Mouse (Mus musculus): ENCODE results near the gene Arl4a.

The Arl4a gene

GRCm38 (mm10) chr12:40009866-40010265 lies 28.0 kb downstream of the Arl4a start:
- in situ Hi-C loops (cut with MboI, MseI) = no loop called here

GRCm38 (mm10) chr12:40008459-40008858 lies 29.4 kb downstream of the Arl4a start:
- in situ Hi-C loops (cut with MboI, MseI) = no loop called here

- in situ Hi-C loops (cut with MboI, MseI) = no loop called here
These were observed 33.1 kb downstream of the Arl4a start for GRCm38 (mm10) chr12:40004766-40005165.

GRCm38 (mm10) chr12:39998853-39999195 lies 39.0 kb downstream of the Arl4a start:
- in situ Hi-C loops (cut with MboI, MseI) = no loop called here

- in situ Hi-C loops (cut with MboI, MseI) = no loop called here
These were observed 39.6 kb downstream of the Arl4a start for GRCm38 (mm10) chr12:39998070-39998852.

DNA sequence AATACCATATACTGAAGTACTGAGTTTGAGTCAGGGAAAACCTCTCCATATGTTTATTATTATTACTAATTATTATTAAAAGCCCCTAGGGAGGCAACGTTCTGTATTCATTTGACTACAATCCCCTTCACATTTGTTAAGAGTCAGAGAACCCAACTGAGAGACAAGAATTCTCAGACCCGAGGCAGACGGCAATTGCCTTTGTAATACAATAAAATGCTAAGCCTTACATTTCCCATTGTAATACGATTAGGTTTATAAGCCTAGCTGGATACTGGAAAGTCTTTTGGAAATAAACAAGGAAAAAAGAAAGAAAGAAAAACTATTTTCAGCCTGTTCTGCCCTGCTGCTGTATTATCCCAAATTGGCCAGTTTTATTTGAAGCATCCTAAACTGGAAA lies 40.2 kb downstream of the Arl4a start:
- in situ Hi-C loops (cut with MboI, MseI) = no loop called here

DNA sequence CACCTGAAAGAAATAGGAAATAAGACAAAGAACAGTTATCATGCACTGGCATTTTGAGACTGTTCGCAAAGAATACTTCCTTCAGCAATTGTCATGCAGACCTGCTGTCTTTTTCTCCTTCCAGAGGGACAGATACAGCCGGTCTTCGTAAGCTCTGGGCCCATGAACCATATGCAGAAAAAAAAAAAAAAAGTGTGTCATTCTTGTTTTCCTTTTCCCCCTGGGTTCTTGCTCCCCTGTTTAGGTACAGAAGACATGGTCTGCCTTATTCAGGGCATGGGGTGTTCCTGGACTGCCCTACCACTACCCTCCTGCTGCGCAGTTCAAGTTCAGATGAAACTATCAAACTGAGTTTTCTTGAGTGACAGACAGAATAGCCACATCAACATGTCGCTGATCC lies 41.8 kb downstream of the Arl4a start:
- in situ Hi-C loops (cut with MboI, MseI) = no loop called here

GRCm38 (mm10) chr12:39995609-39996008 lies 42.2 kb downstream of the Arl4a start:
- in situ Hi-C loops (cut with MboI, MseI) = no loop called here

DNA sequence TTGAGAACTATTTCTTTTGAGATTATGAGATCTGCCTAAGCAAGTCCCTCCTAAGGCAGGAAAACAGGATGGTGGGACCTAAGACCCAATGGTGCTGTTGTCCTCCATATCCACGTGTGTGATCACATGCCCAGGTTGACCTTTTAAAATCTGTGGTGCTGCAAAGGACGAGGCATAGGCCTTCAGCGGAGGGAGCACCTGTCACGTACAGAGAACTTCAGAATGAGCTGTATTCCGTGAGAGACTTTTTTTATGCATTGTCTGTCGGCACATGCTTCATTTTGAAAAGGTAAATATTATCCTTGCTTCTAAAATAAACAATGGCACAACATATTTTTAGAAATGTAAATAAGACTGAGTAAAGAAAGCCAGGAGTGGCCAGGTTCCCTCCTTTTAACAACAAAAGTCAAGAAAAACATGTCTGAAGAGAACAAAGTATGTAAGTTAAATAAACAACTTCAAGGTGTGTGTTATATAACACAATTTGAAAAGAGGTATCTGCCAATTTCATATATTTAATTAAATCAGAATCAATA lies 45.0 kb downstream of the Arl4a start:
- in situ Hi-C loops (cut with MboI, MseI) = no loop called here

- in situ Hi-C loops (cut with MboI, MseI) = no loop called here
These were observed 46.7 kb downstream of the Arl4a start for GRCm38 (mm10) chr12:39990830-39991780.

- in situ Hi-C loops (cut with MboI, MseI) = no loop called here
These were observed 48.7 kb downstream of the Arl4a start for GRCm38 (mm10) chr12:39989136-39989535.

DNA sequence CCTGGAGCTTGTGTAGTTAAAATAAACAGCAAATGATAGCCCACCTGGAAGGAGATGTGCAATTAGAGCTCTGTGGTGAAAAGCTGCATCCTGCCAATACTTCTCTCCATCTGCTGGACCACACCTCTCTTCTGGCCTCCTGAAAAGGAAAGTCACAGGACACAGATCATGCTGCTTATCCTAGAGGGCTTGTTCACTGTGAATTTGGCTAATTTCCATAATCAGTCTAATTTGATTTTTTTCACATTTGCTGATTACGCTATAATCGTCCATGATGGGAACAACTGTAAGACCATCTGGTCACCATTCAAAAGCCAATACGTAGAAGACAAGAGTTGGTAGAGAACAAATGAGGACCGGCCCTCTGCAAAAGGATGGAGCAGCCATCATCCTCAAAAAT lies 50.6 kb downstream of the Arl4a start:
- in situ Hi-C loops (cut with MboI, MseI) = no loop called here

GRCm38 (mm10) chr12:39985639-39986038 lies 52.2 kb downstream of the Arl4a start:
- in situ Hi-C loops (cut with MboI, MseI) = no loop called here

GRCm38 (mm10) chr12:39979792-39980191 lies 58.0 kb downstream of the Arl4a start:
- in situ Hi-C loops (cut with MboI, MseI) = no loop called here

DNA sequence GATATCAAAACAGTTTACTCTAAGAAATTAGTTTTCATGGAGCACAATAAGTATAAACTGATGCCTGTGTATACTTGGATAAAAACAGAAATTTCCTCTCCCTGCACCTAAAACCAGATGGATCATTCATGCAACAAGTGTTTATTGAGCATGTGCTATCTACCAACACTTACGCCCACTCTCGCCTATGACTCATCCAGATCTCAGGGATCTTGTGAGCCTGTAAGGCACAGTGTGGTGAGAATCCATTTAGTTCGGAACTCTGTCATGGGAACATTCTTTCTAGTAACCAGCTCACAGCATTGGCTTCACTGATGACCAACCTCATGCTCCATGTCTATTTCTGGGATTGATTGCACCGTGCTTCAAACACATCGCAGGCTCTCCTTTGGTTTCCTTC lies 58.8 kb downstream of the Arl4a start:
- in situ Hi-C loops (cut with MboI, MseI) = no loop called here

- in situ Hi-C loops (cut with MboI, MseI) = no loop called here
These were observed 59.7 kb downstream of the Arl4a start for GRCm38 (mm10) chr12:39977996-39978590.

DNA sequence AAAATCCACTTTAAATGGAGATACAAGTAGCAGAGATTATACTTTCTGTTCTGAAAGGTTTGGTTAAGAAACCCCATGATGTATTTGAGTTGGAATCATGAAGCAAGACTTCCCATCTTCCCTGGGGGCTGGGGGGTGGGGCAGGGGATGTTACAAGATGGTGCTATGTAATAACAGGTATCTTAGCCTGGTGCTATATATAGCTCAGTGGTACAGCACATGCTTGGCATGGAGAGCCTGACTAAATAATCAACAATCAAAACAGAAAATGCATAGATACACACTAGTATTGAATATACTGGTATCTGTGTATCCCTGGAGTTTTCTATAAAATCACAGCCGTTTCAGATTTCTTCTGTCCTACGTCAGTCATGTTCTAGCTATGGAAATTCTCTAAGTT lies 61.4 kb downstream of the Arl4a start:
- in situ Hi-C loops (cut with MboI, MseI) = no loop called here

- in situ Hi-C loops (cut with MboI, MseI) = no loop called here
These were observed 61.9 kb downstream of the Arl4a start for GRCm38 (mm10) chr12:39975829-39976340.

- in situ Hi-C loops (cut with MboI, MseI) = no loop called here
These were observed 62.7 kb downstream of the Arl4a start for GRCm38 (mm10) chr12:39974977-39975583.

GRCm38 (mm10) chr12:39974273-39974672 lies 63.6 kb downstream of the Arl4a start:
- in situ Hi-C loops (cut with MboI, MseI) = no loop called here

DNA sequence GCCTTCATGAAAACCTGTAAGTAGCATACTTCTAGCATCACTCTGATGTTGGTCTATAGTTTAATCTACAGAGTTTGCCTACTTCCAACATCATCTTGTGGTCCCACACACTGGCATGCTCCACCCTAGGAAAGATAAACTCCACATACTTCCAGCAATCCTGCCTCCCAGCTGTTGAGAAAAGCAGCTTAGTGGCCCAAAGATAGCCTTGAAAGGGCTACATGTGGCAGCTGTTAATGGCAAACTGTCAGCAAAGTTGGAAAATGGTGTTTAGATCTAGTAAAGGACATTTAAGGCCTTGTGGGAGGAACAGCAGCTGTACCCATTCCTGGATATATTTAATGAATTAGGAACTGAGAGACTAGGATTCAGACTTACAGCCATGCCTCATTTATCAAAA lies 68.3 kb downstream of the Arl4a start:
- in situ Hi-C loops (cut with MboI, MseI) = no loop called here
